ENCODE assay signal across 8 mouse cellular contexts in genomic region chr4:127313861-127314260, GRCm38 (mm10). TPM values are rescaled to one million over a fixed set of nuclear protein-coding genes. Genes with fewer than 3 reads are reported as not detected.
DNase-seq lines count a peak whose midpoint lies in the region; ATAC-seq and TF ChIP-seq lines count a peak whose summit lies in the region.

TSS of gene Gja4 (minus strand) at chr4:127314039.

- H3K4me2 ChIP-seq in embryonic facial prominence, embryonic 11.5 days (ENCODE audit: low read depth, low read length) = peak within 1 kb of the TSS; percentile 84
- H3K4me2 ChIP-seq in limb, embryonic 14.5 days (replicated peaks; ENCODE audit: low read depth, low read length, severe bottlenecking) = peak within 1 kb of the TSS; percentile 78
- peak within 1 kb of the TSS; percentile 96 for H3K4me2 ChIP-seq in midbrain, embryonic 15.5 days

- WGBS in embryonic facial prominence, embryonic 11.5 days = 1% methylated on average over 25 of the region's 25 CpGs
- under 1% methylated on average over 25 of the region's 25 CpGs for WGBS in heart, adult 2 months
- WGBS in limb, embryonic 14.5 days = under 1% methylated on average over 25 of the region's 25 CpGs
- WGBS in midbrain, embryonic 15.5 days = under 1% methylated on average over 25 of the region's 25 CpGs

- TF ChIP-seq EP300 in heart, adult 2 months (IDR thresholded peaks at IDR 0.05; ENCODE audit: insufficient read depth, low read depth, low read length) = no peak

- H3K27me3 ChIP-seq in embryonic facial prominence, embryonic 11.5 days (ENCODE audit: control insufficient read depth, insufficient read depth, low read length) = peaks cover 8% of the 10 kb centered on the region; the same call in 1 of the 2 replicates
- H3K27me3 ChIP-seq in heart, adult 2 months (ENCODE audit: control insufficient read depth, insufficient read depth, low read length) = peaks cover 3% of the 10 kb centered on the region; the same call in 1 of the 2 replicates
- H3K27me3 ChIP-seq in limb, embryonic 14.5 days (ENCODE audit: control insufficient read depth, insufficient read depth, low read length) = peaks cover 8% of the 10 kb centered on the region
- no peaks in the 10 kb centered on the region for H3K27me3 ChIP-seq in midbrain, embryonic 15.5 days (replicated peaks)
- no peaks in the 10 kb centered on the region for H3K27me3 ChIP-seq in splenic B cell, adult 2 months (ENCODE audit: control insufficient read depth, insufficient read depth, low read length, poor library complexity, severe bottlenecking)

- H3K9me3 ChIP-seq in embryonic facial prominence, embryonic 11.5 days (replicated peaks; ENCODE audit: control insufficient read depth, low read length) = no peaks in the 10 kb centered on the region
- H3K9me3 ChIP-seq in limb, embryonic 14.5 days (ENCODE audit: control insufficient read depth, low read length) = no peaks in the 10 kb centered on the region
- no peaks in the 10 kb centered on the region for H3K9me3 ChIP-seq in midbrain, embryonic 15.5 days

- peak; percentile 69 for TF ChIP-seq CTCF in heart, adult 2 months (IDR thresholded peaks at IDR 0.05)

- H3K79me2 ChIP-seq in heart, adult 2 months (replicated peaks; ENCODE audit: control insufficient read depth, insufficient read depth, low read length) = no peaks in the 10 kb centered on the region

- DNase-seq in A20 (ENCODE audit: low read depth, low spot score) = peak; percentile 60
- peak; percentile 87 to 92 for DNase-seq in adrenal gland, postnatal 36 days
- peak; percentile 84 for DNase-seq in embryonic facial prominence, embryonic 11.5 days (ENCODE audit: low spot score)
- DNase-seq in heart, adult 2 months = peak; percentile 88
- DNase-seq in kidney, adult 18-20 months = peak; percentile 79
- DNase-seq in limb, embryonic 14.5 days (ENCODE audit: low spot score) = peak; percentile 78
- DNase-seq in splenic B cell, adult 2 months (ENCODE audit: low read depth, low spot score) = peak; percentile 28

- peak; percentile 42; the same call in 1 of the 2 replicates for ATAC-seq in embryonic facial prominence, embryonic 11.5 days (replicated peaks; ENCODE audit: insufficient number of reproducible peaks, low FRiP score, low TSS enrichment, low read depth)
- ATAC-seq in limb, embryonic 14.5 days (ENCODE audit: low FRiP score, low read depth) = peak; percentile 35; the same call in 1 of the 2 replicates
- ATAC-seq in midbrain, embryonic 15.5 days (replicated peaks) = peak; percentile 84

- peak within 1 kb of the TSS; percentile 45 for H3K4me3 ChIP-seq in embryonic facial prominence, embryonic 11.5 days (ENCODE audit: low read depth, low read length)
- peak within 1 kb of the TSS; percentile 56 for H3K4me3 ChIP-seq in heart, adult 2 months
- peak within 1 kb of the TSS; percentile 42 for H3K4me3 ChIP-seq in limb, embryonic 14.5 days (replicated peaks; ENCODE audit: low read length)
- peak within 1 kb of the TSS; percentile 58 for H3K4me3 ChIP-seq in midbrain, embryonic 15.5 days

- TF ChIP-seq POLR2A in heart, adult 2 months (IDR thresholded peaks at IDR 0.05; ENCODE audit: insufficient read depth, low read depth, low read length) = peak; percentile 76; the same call in 1 of the 2 replicates
- no peak for TF ChIP-seq POLR2A in limb, embryonic 14.5 days (IDR thresholded peaks at IDR 0.05; ENCODE audit: borderline replicate concordance, extremely low read depth, insufficient read depth, insufficient read length)

- H3K9ac ChIP-seq in embryonic facial prominence, embryonic 11.5 days (replicated peaks; ENCODE audit: low read length) = peak within 1 kb of the TSS; percentile 58
- peak within 1 kb of the TSS; percentile 79 for H3K9ac ChIP-seq in heart, adult 2 months (ENCODE audit: low read depth, low read length)
- peak within 1 kb of the TSS; percentile 56 for H3K9ac ChIP-seq in limb, embryonic 14.5 days (ENCODE audit: low read depth, low read length, severe bottlenecking)
- H3K9ac ChIP-seq in midbrain, embryonic 15.5 days = peak within 1 kb of the TSS; percentile 61

- H3K36me3 ChIP-seq in embryonic facial prominence, embryonic 11.5 days (replicated peaks; ENCODE audit: control insufficient read depth, insufficient read depth, low read depth, low read length) = no peaks in the 10 kb centered on the region
- H3K36me3 ChIP-seq in heart, adult 2 months (ENCODE audit: control insufficient read depth, insufficient read depth, low read length) = no peaks in the 10 kb centered on the region
- H3K36me3 ChIP-seq in limb, embryonic 14.5 days (ENCODE audit: control insufficient read depth, insufficient read depth, low read length) = no peaks in the 10 kb centered on the region
- H3K36me3 ChIP-seq in midbrain, embryonic 15.5 days (replicated peaks) = no peaks in the 10 kb centered on the region
- H3K36me3 ChIP-seq in splenic B cell, adult 2 months (ENCODE audit: control insufficient read depth, insufficient read depth, low read length, poor library complexity, severe bottlenecking) = no peaks in the 10 kb centered on the region

- H3K27ac ChIP-seq in embryonic facial prominence, embryonic 11.5 days (replicated peaks; ENCODE audit: low read depth, low read length) = no peak within 1 kb of the TSS
- H3K27ac ChIP-seq in heart, adult 2 months = peak within 1 kb of the TSS; percentile 77
- H3K27ac ChIP-seq in limb, embryonic 14.5 days (replicated peaks; ENCODE audit: low read depth, low read length) = no peak within 1 kb of the TSS
- H3K27ac ChIP-seq in midbrain, embryonic 15.5 days = no peak within 1 kb of the TSS

- intact Hi-C loops in heart, adult 2 months (cut with DNase I) = loop anchor here (2.0 kb wide), 1 partner anchor 35 kb away; no protein-coding TSS in a partner anchor

- H3K4me1 ChIP-seq in embryonic facial prominence, embryonic 11.5 days (ENCODE audit: control insufficient read depth, insufficient read depth, low read length) = no peaks in the 10 kb centered on the region
- no peaks in the 10 kb centered on the region for H3K4me1 ChIP-seq in heart, adult 2 months (ENCODE audit: control insufficient read depth, insufficient read depth, low read length)
- H3K4me1 ChIP-seq in limb, embryonic 14.5 days (ENCODE audit: control insufficient read depth, insufficient read depth, low read length) = peaks cover 5% of the 10 kb centered on the region; the same call in 1 of the 2 replicates
- peaks cover 20% of the 10 kb centered on the region for H3K4me1 ChIP-seq in midbrain, embryonic 15.5 days

RNA-seq across cellular contexts. Expression of gene Gja4, which starts in this region (rescaled TPM):
- total RNA-seq in adrenal gland, postnatal 36 days (2021) = 1 to 10 TPM; 4.5 to 4.7 TPM
- polyA plus RNA-seq in embryonic facial prominence, embryonic 11.5 days (2014; fragmentation: Nextera tagmentation; extraction: Ambion mirVana) = 13.1 and 13.4 TPM in 2 replicates
- 10 to 100 TPM; 12.2 to 12.4 TPM for total RNA-seq in heart, adult 2 months (2021)
- polyA plus RNA-seq in heart, adult 2 months (2012; rRNA removed) = 25.1 and 28.7 TPM in 2 replicates
- 21.3 and 27.5 TPM in 2 replicates for polyA plus RNA-seq in limb, embryonic 14.5 days (2012; rRNA removed)
- 17.7 and 19.0 TPM in 2 replicates for polyA plus RNA-seq in limb, embryonic 14.5 days (2014; fragmentation: Nextera tagmentation; extraction: Ambion mirVana)
- polyA plus RNA-seq in midbrain, embryonic 15.5 days (2015; fragmentation: Nextera tagmentation; extraction: Ambion mirVana) = 21.0 and 23.1 TPM in 2 replicates

Comparison
In these comparisons a context has a peak if more than half of its experiments do, and no peak if none do; other contexts are left out.
1. DNase-seq: peak in every context shown above with its lines; median percentile 90 in adrenal gland, postnatal 36 days; 88 in heart, adult 2 months; 84 in embryonic facial prominence, embryonic 11.5 days; 79 in kidney, adult 18-20 months; 78 in limb, embryonic 14.5 days; 60 in A20; 28 in splenic B cell, adult 2 months.